Mouse (Mus musculus) E14TG2a.4 (cell line): ENCODE results near the gene Mvp.

ENCODE experiments used
- CTCF ChIP-seq: conservative IDR thresholded peaks from 2 replicates; pipeline ENCODE4 v1.5.1; 2014; ENCODE audit warnings: low read length
- POU5F1 ChIP-seq: IDR thresholded peaks from 2 replicates; pipeline ENCODE4 v1.6.1; 2014; ENCODE audit warnings: low read length, borderline replicate concordance

- no peak for TF ChIP-seq CTCF
- no peak for TF ChIP-seq POU5F1
Observed at GRCm38 (mm10) chr7:127012845-127013244, 1.6 kb downstream of the Mvp start.
